Mouse (Mus musculus): ENCODE measurements at regions not wholly inside any gene's neighbourhood (a gene's known extent, or its start where the extent isn't known, plus 50 kb on each side); places are given as distances from the start of the nearest gene placed in this dataset.

- H3K36me3 ChIP-seq (ENCODE audit: control insufficient read depth, insufficient read depth, low read length) = no peaks in the 10 kb centered on the region
- no peak overlapping the region for H3K27ac ChIP-seq (ENCODE audit: low read length)
- no peaks in the 10 kb centered on the region; the same call in 1 of the 2 replicates for H3K9me3 ChIP-seq (ENCODE audit: control insufficient read depth, low read length)
- H3K9ac ChIP-seq (ENCODE audit: low read length) = no peak overlapping the region
- H3K4me2 ChIP-seq (ENCODE audit: low read depth, low read length) = no peak overlapping the region
- no peaks in the 10 kb centered on the region for H3K27me3 ChIP-seq (ENCODE audit: control insufficient read depth, insufficient read depth, low read depth, low read length)
- ATAC-seq (ENCODE audit: low read depth) = no peak
- peaks cover 9% of the 10 kb centered on the region for H3K4me1 ChIP-seq (replicated peaks; ENCODE audit: control insufficient read depth, insufficient read depth, low read length)
- 87% methylated on average over 4 of the region's 4 CpGs for WGBS
- no peak overlapping the region for H3K4me3 ChIP-seq (ENCODE audit: low read length)
Measured at GRCm38 (mm10) chr15:59168660-59169170, 279.6 kb downstream of the Gm49356 start.

GRCm38 (mm10) chr15:59169237-59169797 is 280.2 kb downstream of the Gm49356 start:
- no peak overlapping the region for H3K4me3 ChIP-seq (ENCODE audit: low read length)
- no peaks in the 10 kb centered on the region for H3K36me3 ChIP-seq (ENCODE audit: control insufficient read depth, insufficient read depth, low read length)
- H3K27me3 ChIP-seq (ENCODE audit: control insufficient read depth, insufficient read depth, low read depth, low read length) = no peaks in the 10 kb centered on the region
- H3K9me3 ChIP-seq (ENCODE audit: control insufficient read depth, low read length) = no peaks in the 10 kb centered on the region; the same call in 1 of the 2 replicates
- H3K4me2 ChIP-seq (ENCODE audit: low read depth, low read length) = no peak overlapping the region
- H3K4me1 ChIP-seq (replicated peaks; ENCODE audit: control insufficient read depth, insufficient read depth, low read length) = peaks cover 15% of the 10 kb centered on the region
- WGBS = 85% methylated on average over 12 of the region's 12 CpGs
- no peak for ATAC-seq (ENCODE audit: low read depth)
- H3K27ac ChIP-seq (ENCODE audit: low read length) = no peak overlapping the region
- no peak overlapping the region for H3K9ac ChIP-seq (ENCODE audit: low read length)

- Histone ChIP-seq H3K36me3 (ENCODE audit: control insufficient read depth, insufficient read depth, low read length) (no peaks in the 10 kb centered on the region), H3K9ac (ENCODE audit: low read length) (no peak overlapping the region), H3K4me2 (ENCODE audit: low read depth, low read length) (no peak overlapping the region), H3K27me3 (ENCODE audit: control insufficient read depth, insufficient read depth, low read depth, low read length) (no peaks in the 10 kb centered on the region), H3K4me1 (replicated peaks; ENCODE audit: control insufficient read depth, insufficient read depth, low read length) (peaks cover 20% of the 10 kb centered on the region), H3K9me3 (ENCODE audit: control insufficient read depth, low read length) (no peaks in the 10 kb centered on the region; the same call in 1 of the 2 replicates), H3K27ac (ENCODE audit: low read length) (no peak overlapping the region), H3K4me3 (ENCODE audit: low read length) (no peak overlapping the region)
- 90% methylated on average over 3 of the region's 3 CpGs for WGBS
- ATAC-seq (ENCODE audit: low read depth) = no peak
Measured at GRCm38 (mm10) chr15:59169831-59170230, 280.7 kb downstream of the Gm49356 start.

- no peak overlapping the region for H3K9ac ChIP-seq (ENCODE audit: low read length)
- ATAC-seq (ENCODE audit: low read depth) = no peak
Measured at GRCm38 (mm10) chr15:59171120-59171519, 282.0 kb downstream of the Gm49356 start.

GRCm38 (mm10) chr15:59173452-59174245 is 284.6 kb downstream of the Gm49356 start:
- Histone ChIP-seq H3K4me2 (ENCODE audit: low read depth, low read length) (no peak overlapping the region), H3K9ac (ENCODE audit: low read length) (no peak overlapping the region), H3K27me3 (ENCODE audit: control insufficient read depth, insufficient read depth, low read depth, low read length) (no peaks in the 10 kb centered on the region), H3K36me3 (ENCODE audit: control insufficient read depth, insufficient read depth, low read length) (no peaks in the 10 kb centered on the region), H3K9me3 (ENCODE audit: control insufficient read depth, low read length) (no peaks in the 10 kb centered on the region), H3K4me1 (replicated peaks; ENCODE audit: control insufficient read depth, insufficient read depth, low read length) (peaks cover 26% of the 10 kb centered on the region), H3K4me3 (ENCODE audit: low read length) (no peak overlapping the region), H3K27ac (ENCODE audit: low read length) (peak overlapping the region; percentile 80)
- WGBS = 66% methylated on average over 21 of the region's 21 CpGs
- peak; percentile 61; the same call in 1 of the 2 replicates for ATAC-seq (ENCODE audit: low read depth)

More at GRCm38 (mm10) chr15:59171120-59171519, 282.0 kb downstream of the Gm49356 start:
- Histone ChIP-seq H3K4me1 (replicated peaks; ENCODE audit: control insufficient read depth, insufficient read depth, low read length) (peaks cover 26% of the 10 kb centered on the region), H3K27ac (ENCODE audit: low read length) (no peak overlapping the region), H3K4me3 (ENCODE audit: low read length) (no peak overlapping the region), H3K27me3 (ENCODE audit: control insufficient read depth, insufficient read depth, low read depth, low read length) (no peaks in the 10 kb centered on the region), H3K4me2 (ENCODE audit: low read depth, low read length) (no peak overlapping the region), H3K36me3 (ENCODE audit: control insufficient read depth, insufficient read depth, low read length) (no peaks in the 10 kb centered on the region), H3K9me3 (ENCODE audit: control insufficient read depth, low read length) (no peaks in the 10 kb centered on the region; the same call in 1 of the 2 replicates)
- WGBS = 19% methylated on average over 6 of the region's 6 CpGs

- no peaks in the 10 kb centered on the region for H3K9me3 ChIP-seq (ENCODE audit: control insufficient read depth, low read length)
- H3K4me1 ChIP-seq (replicated peaks; ENCODE audit: control insufficient read depth, insufficient read depth, low read length) = peaks cover 26% of the 10 kb centered on the region
- peak overlapping the region; percentile 80 for H3K27ac ChIP-seq (ENCODE audit: low read length)
- WGBS = 26% methylated on average over 7 of the region's 7 CpGs
- no peaks in the 10 kb centered on the region for H3K27me3 ChIP-seq (ENCODE audit: control insufficient read depth, insufficient read depth, low read depth, low read length)
- no peak overlapping the region for H3K4me3 ChIP-seq (ENCODE audit: low read length)
- peak; percentile 81 for ATAC-seq (ENCODE audit: low read depth)
- no peak overlapping the region for H3K9ac ChIP-seq (ENCODE audit: low read length)
- no peaks in the 10 kb centered on the region for H3K36me3 ChIP-seq (ENCODE audit: control insufficient read depth, insufficient read depth, low read length)
- no peak overlapping the region for H3K4me2 ChIP-seq (ENCODE audit: low read depth, low read length)
Measured at GRCm38 (mm10) chr15:59174246-59174751, 285.2 kb downstream of the Gm49356 start.

- peak; percentile 61 for ATAC-seq (ENCODE audit: low read depth)
- H3K9ac ChIP-seq (ENCODE audit: low read length) = no peak overlapping the region
- no peaks in the 10 kb centered on the region for H3K27me3 ChIP-seq (ENCODE audit: control insufficient read depth, insufficient read depth, low read depth, low read length)
- no peak overlapping the region for H3K4me2 ChIP-seq (ENCODE audit: low read depth, low read length)
- no peak overlapping the region for H3K4me3 ChIP-seq (ENCODE audit: low read length)
- WGBS = 42% methylated on average over 8 of the region's 8 CpGs
- H3K4me1 ChIP-seq (replicated peaks; ENCODE audit: control insufficient read depth, insufficient read depth, low read length) = peaks cover 26% of the 10 kb centered on the region
- H3K27ac ChIP-seq (ENCODE audit: low read length) = peak overlapping the region; percentile 66
- H3K36me3 ChIP-seq (ENCODE audit: control insufficient read depth, insufficient read depth, low read length) = no peaks in the 10 kb centered on the region
- no peaks in the 10 kb centered on the region for H3K9me3 ChIP-seq (ENCODE audit: control insufficient read depth, low read length)
Measured at GRCm38 (mm10) chr15:59174893-59175531, 285.9 kb downstream of the Gm49356 start.

- H3K9ac ChIP-seq (ENCODE audit: low read length) = no peak overlapping the region
- no peak overlapping the region for H3K4me3 ChIP-seq (ENCODE audit: low read length)
- 95% methylated on average over 3 of the region's 3 CpGs for WGBS
- no peaks in the 10 kb centered on the region for H3K36me3 ChIP-seq (ENCODE audit: control insufficient read depth, insufficient read depth, low read length)
- no peaks in the 10 kb centered on the region for H3K9me3 ChIP-seq (ENCODE audit: control insufficient read depth, low read length)
- H3K27me3 ChIP-seq (ENCODE audit: control insufficient read depth, insufficient read depth, low read depth, low read length) = no peaks in the 10 kb centered on the region
- H3K4me1 ChIP-seq (replicated peaks; ENCODE audit: control insufficient read depth, insufficient read depth, low read length) = peaks cover 7% of the 10 kb centered on the region
- no peak overlapping the region for H3K27ac ChIP-seq (ENCODE audit: low read length)
- H3K4me2 ChIP-seq (ENCODE audit: low read depth, low read length) = no peak overlapping the region
- ATAC-seq (ENCODE audit: low read depth) = no peak
Measured at GRCm38 (mm10) chr15:59180076-59180475, 291.0 kb downstream of the Gm49356 start.

- ATAC-seq (ENCODE audit: low read depth) = peak; percentile 91
- peaks cover 16% of the 10 kb centered on the region for H3K4me1 ChIP-seq (replicated peaks; ENCODE audit: control insufficient read depth, insufficient read depth, low read length)
- WGBS = 40% methylated on average over 9 of the region's 9 CpGs
- H3K27ac ChIP-seq (ENCODE audit: low read length) = peak overlapping the region; percentile 70
- H3K9me3 ChIP-seq (ENCODE audit: control insufficient read depth, low read length) = no peaks in the 10 kb centered on the region
- H3K36me3 ChIP-seq (ENCODE audit: control insufficient read depth, insufficient read depth, low read length) = no peaks in the 10 kb centered on the region
- no peaks in the 10 kb centered on the region for H3K27me3 ChIP-seq (ENCODE audit: control insufficient read depth, insufficient read depth, low read depth, low read length)
- no peak overlapping the region for H3K4me2 ChIP-seq (ENCODE audit: low read depth, low read length)
- H3K4me3 ChIP-seq (ENCODE audit: low read length) = no peak overlapping the region
- no peak overlapping the region for H3K9ac ChIP-seq (ENCODE audit: low read length)
Measured at GRCm38 (mm10) chr15:59184461-59184860, 295.4 kb downstream of the Gm49356 start.

Measured in lung, embryonic 16.5 days (tissue).